In genomic region chr4:95050518-95051278, GRCm38 (mm10) we compare ENCODE assay signal across 7 mouse cellular contexts. TPM values are rescaled to one million over a fixed set of nuclear protein-coding genes. Genes with fewer than 3 reads are reported as not detected.
A peak's percentile ranks its signal among the peaks of the same experiment; 100 is the strongest.
DNase-seq lines count a peak whose midpoint lies in the region; ATAC-seq and TF ChIP-seq lines count a peak whose summit lies in the region.

No protein-coding gene starts in this region.

- no peaks in the 10 kb centered on the region for H3K9me3 ChIP-seq in embryonic facial prominence, embryonic 13.5 days
- no peaks in the 10 kb centered on the region for H3K9me3 ChIP-seq in heart, embryonic 11.5 days (replicated peaks; ENCODE audit: control insufficient read depth, low read length)
- no peaks in the 10 kb centered on the region for H3K9me3 ChIP-seq in kidney, embryonic 16.5 days (ENCODE audit: low read length)
- H3K9me3 ChIP-seq in midbrain, postnatal 0 days (ENCODE audit: low read length), result no peaks in the 10 kb centered on the region

- TF ChIP-seq CTCF in midbrain, postnatal 0 days (IDR thresholded peaks at IDR 0.05), result peak; percentile 74

- H3K27me3 ChIP-seq in embryonic facial prominence, embryonic 13.5 days, result no peaks in the 10 kb centered on the region
- no peaks in the 10 kb centered on the region for H3K27me3 ChIP-seq in heart, embryonic 11.5 days (ENCODE audit: control insufficient read depth, insufficient read depth, low read length)
- H3K27me3 ChIP-seq in kidney, embryonic 16.5 days (ENCODE audit: insufficient read depth, low read length), result no peaks in the 10 kb centered on the region
- H3K27me3 ChIP-seq in midbrain, postnatal 0 days (ENCODE audit: insufficient read depth, low read length), result no peaks in the 10 kb centered on the region

- DNase-seq in adrenal gland, postnatal 10 days, result peak; percentile 85
- peak; percentile 68 for DNase-seq in liver
- peak; percentile 76 for DNase-seq in midbrain, postnatal 0 days (ENCODE audit: low spot score)
- peak; percentile 76 to 81 for DNase-seq in spleen, postnatal 36 days (ENCODE audit: low spot score in 2 of 2)

- no peaks in the 10 kb centered on the region for H3K36me3 ChIP-seq in embryonic facial prominence, embryonic 13.5 days
- H3K36me3 ChIP-seq in heart, embryonic 11.5 days (ENCODE audit: control insufficient read depth, insufficient read depth, low read length), result no peaks in the 10 kb centered on the region
- H3K36me3 ChIP-seq in kidney, embryonic 16.5 days (ENCODE audit: insufficient read depth, low read length), result no peaks in the 10 kb centered on the region
- H3K36me3 ChIP-seq in midbrain, postnatal 0 days (ENCODE audit: insufficient read depth, low read length), result no peaks in the 10 kb centered on the region

- peak overlapping the region; percentile 77 for H3K4me3 ChIP-seq in embryonic facial prominence, embryonic 13.5 days
- H3K4me3 ChIP-seq in heart, embryonic 11.5 days (ENCODE audit: low read depth, low read length), result peak overlapping the region; percentile 90
- H3K4me3 ChIP-seq in kidney, embryonic 16.5 days (ENCODE audit: low read length), result peak overlapping the region; percentile 79
- peak overlapping the region; percentile 62 for H3K4me3 ChIP-seq in midbrain, postnatal 0 days (ENCODE audit: low read depth, low read length)

- H3K27ac ChIP-seq in embryonic facial prominence, embryonic 13.5 days, result peak overlapping the region; percentile 98
- H3K27ac ChIP-seq in heart, embryonic 11.5 days (ENCODE audit: low read depth, low read length), result peak overlapping the region; percentile 99
- peak overlapping the region; percentile 99 for H3K27ac ChIP-seq in kidney, embryonic 16.5 days (ENCODE audit: low read length)
- H3K27ac ChIP-seq in midbrain, postnatal 0 days (ENCODE audit: low read depth, low read length), result peak overlapping the region; percentile 87

- H3K4me1 ChIP-seq in embryonic facial prominence, embryonic 13.5 days, result peaks cover 23% of the 10 kb centered on the region
- peaks cover 2% of the 10 kb centered on the region; the same call in 1 of the 2 replicates for H3K4me1 ChIP-seq in heart, embryonic 11.5 days (ENCODE audit: control insufficient read depth, insufficient read depth, low read length)
- peaks cover 35% of the 10 kb centered on the region for H3K4me1 ChIP-seq in kidney, embryonic 16.5 days (ENCODE audit: insufficient read depth, low read length)
- H3K4me1 ChIP-seq in midbrain, postnatal 0 days (ENCODE audit: insufficient read depth, low read length), result peaks cover 7% of the 10 kb centered on the region; the same call in 1 of the 2 replicates

- 0 out of 2 replicates have a peak, but pooled peaks have one; percentile 5 for ATAC-seq in embryonic facial prominence, embryonic 13.5 days (ENCODE audit: insufficient number of reproducible peaks, insufficient read depth, low FRiP score, low TSS enrichment, low read depth)
- ATAC-seq in heart, embryonic 11.5 days (replicated peaks; ENCODE audit: insufficient number of reproducible peaks, low FRiP score, low TSS enrichment), result 0 out of 2 replicates have a peak, but pooled peaks have one; percentile 5
- 0 out of 2 replicates have a peak, but pooled peaks have one; percentile 14 for ATAC-seq in kidney, embryonic 16.5 days (ENCODE audit: low FRiP score, low TSS enrichment)
- ATAC-seq in midbrain, postnatal 0 days (ENCODE audit: low FRiP score), result no peak

- H3K4me2 ChIP-seq in embryonic facial prominence, embryonic 13.5 days, result peak overlapping the region; percentile 94
- H3K4me2 ChIP-seq in heart, embryonic 11.5 days, result peak overlapping the region; percentile 73
- peak overlapping the region; percentile 80 for H3K4me2 ChIP-seq in kidney, embryonic 16.5 days (replicated peaks; ENCODE audit: low read depth, low read length)
- peak overlapping the region; percentile 93 for H3K4me2 ChIP-seq in midbrain, postnatal 0 days (ENCODE audit: low read depth, low read length, poor library complexity, severe bottlenecking)

- peak overlapping the region; percentile 86 for H3K9ac ChIP-seq in embryonic facial prominence, embryonic 13.5 days
- H3K9ac ChIP-seq in heart, embryonic 11.5 days (ENCODE audit: low read depth, low read length), result peak overlapping the region; percentile 99
- H3K9ac ChIP-seq in kidney, embryonic 16.5 days (replicated peaks; ENCODE audit: low read length), result peak overlapping the region; percentile 96
- peak overlapping the region; percentile 68 for H3K9ac ChIP-seq in midbrain, postnatal 0 days (replicated peaks; ENCODE audit: low read length, poor library complexity, severe bottlenecking)

- under 1% methylated on average over 70 of the region's 70 CpGs for WGBS in embryonic facial prominence, embryonic 13.5 days
- under 1% methylated on average over 70 of the region's 70 CpGs for WGBS in heart, embryonic 11.5 days (ENCODE audit: insufficient replicate concordance)
- under 1% methylated on average over 69 of the region's 70 CpGs for WGBS in kidney, embryonic 16.5 days
- WGBS in midbrain, postnatal 0 days, result under 1% methylated on average over 70 of the region's 70 CpGs

RNA-seq across cellular contexts. Expression of gene Jun, which starts 1.3 kb away (rescaled TPM):
- total RNA-seq in adrenal gland, postnatal 10 days (2021), result 10 to 100 TPM; 48.6 to 76.8 TPM
- polyA plus RNA-seq in embryonic facial prominence, embryonic 13.5 days (2015; fragmentation: Nextera tagmentation; extraction: Ambion mirVana), result 56.3 and 61.2 TPM in 2 replicates
- polyA plus RNA-seq in heart, embryonic 11.5 days (2014; fragmentation: Nextera tagmentation; extraction: Ambion mirVana), result 33.6 and 34.5 TPM in 2 replicates
- 71.9 and 73.0 TPM in 2 replicates for polyA plus RNA-seq in kidney, embryonic 16.5 days (2015; fragmentation: Nextera tagmentation; extraction: Ambion mirVana)
- 60.2 and 62.7 TPM in 2 replicates for total RNA-seq in midbrain, postnatal 0 days (2014; rRNA removed)
- 37.9 and 40.5 TPM in 2 replicates for polyA plus RNA-seq in midbrain, postnatal 0 days (2015; fragmentation: Nextera tagmentation; extraction: Ambion mirVana)
